Mouse (Mus musculus) kidney, adult 10 weeks (tissue): Measurements from ENCODE around the gene Psg17. TPM values are rescaled to one million over a fixed set of nuclear protein-coding genes. Genes with fewer than 3 reads are reported as not detected.

Experiments
- polyA plus RNA-seq: library from polyadenylated mRNA; stranded (reverse); fragments of 350-450 nt; fragmentation: Illumina TruSeq; extraction: RNeasy Lipid Tissue Mini Kit (QIAGEN cat#74804); gene quantifications from one replicate; pipeline ENCODE4 v1.2.3, GENCODE M21; 2014; ENCODE audit warnings: low read depth, low replicate concordance

The Psg17 gene
- not detected for polyA plus RNA-seq

GRCm38 (mm10) chr7:18821507-18821906 lies at the start of gene Psg17:
TSS of gene Psg17 (minus strand) at chr7:18821607.

DNA sequence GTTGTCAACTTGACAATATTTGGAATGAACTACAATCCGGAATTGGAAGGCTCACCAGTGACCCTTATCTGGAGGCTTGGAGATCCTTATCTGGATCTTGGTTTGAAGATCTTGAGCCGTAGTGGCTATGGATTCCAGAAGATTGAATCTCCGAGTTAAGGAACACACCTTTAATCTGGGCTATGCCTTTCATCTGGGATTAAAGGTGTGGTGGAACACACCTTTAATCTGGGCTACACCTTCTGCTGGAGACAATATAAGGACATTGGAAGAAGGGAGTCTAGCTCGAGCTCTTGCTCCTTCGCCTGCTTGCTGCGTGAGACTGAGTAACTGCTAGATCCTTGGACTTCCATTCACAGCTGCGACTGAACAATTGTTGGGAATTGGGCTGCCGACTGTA lies 49.6 kb upstream of the Psg17 start, which contains the start of gene Pglyrp1:
TSS of gene Pglyrp1 (plus strand) at position 301 of the 400 bp plus-strand sequence.

DNA sequence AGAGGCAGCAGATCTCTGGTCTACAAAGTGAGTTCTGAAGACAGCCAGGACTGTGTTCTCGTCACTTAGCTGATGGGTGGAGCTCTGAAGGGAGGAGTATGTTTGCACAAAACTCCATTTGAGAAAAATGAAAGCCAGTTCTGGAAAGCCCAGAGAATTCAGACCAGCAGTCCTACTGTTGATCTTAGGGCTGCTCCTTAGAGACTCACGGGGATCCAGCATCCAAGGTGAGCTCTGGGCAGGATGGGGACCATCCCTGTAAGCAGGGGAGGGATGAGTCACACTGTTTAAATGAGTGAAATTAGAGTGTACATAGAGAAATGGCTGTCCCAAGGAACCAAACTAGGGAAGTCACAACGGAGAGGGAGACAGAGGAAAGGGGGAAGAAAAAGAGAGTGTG lies 18.5 kb upstream of the Psg17 start, which contains the start of gene Mill2:
TSS of gene Mill2 (plus strand) at position 102 of the 400 bp plus-strand sequence.

GRCm38 (mm10) chr7:18798420-18798819 lies 23.0 kb downstream of the Psg17 start, which contains the start of gene Psg19:
TSS of gene Psg19 (minus strand) at chr7:18798520.

Other genes with a start within 250 kb of the Psg17 start
- not detected for gene Psg23, start 205.1 kb downstream of the Psg17 start, polyA plus RNA-seq
- gene Psg21, start 164.9 kb downstream of the Psg17 start, polyA plus RNA-seq: not detected
- gene Psg20, start 135.4 kb downstream of the Psg17 start, polyA plus RNA-seq: not detected
- not detected for gene Psg22, start 103.5 kb downstream of the Psg17 start, polyA plus RNA-seq
- gene Psg19, start 23.1 kb downstream of the Psg17 start, polyA plus RNA-seq: not detected
- gene Mill2, start 18.4 kb upstream of the Psg17 start, polyA plus RNA-seq: 3.4 TPM
- not detected for gene Pglyrp1, start 49.7 kb upstream of the Psg17 start, polyA plus RNA-seq
- 0.53 TPM for gene Ccdc61, start 88.8 kb upstream of the Psg17 start, polyA plus RNA-seq
- 0.28 TPM for gene Nova2, start 104.3 kb upstream of the Psg17 start, polyA plus RNA-seq
- gene Nanos2, start 165.8 kb upstream of the Psg17 start, polyA plus RNA-seq: not detected
- gene Mypop, start 169.6 kb upstream of the Psg17 start, polyA plus RNA-seq: 0.36 TPM
- gene Irf2bp1, start 182.4 kb upstream of the Psg17 start, polyA plus RNA-seq: 0.97 TPM
- gene Foxa3, start 201.9 kb upstream of the Psg17 start, polyA plus RNA-seq: not detected
- 4.5 TPM for gene Sympk, start 202.8 kb upstream of the Psg17 start, polyA plus RNA-seq
- gene Rsph6a, start 233.1 kb upstream of the Psg17 start, polyA plus RNA-seq: not detected